Mouse (Mus musculus) midbrain, embryonic 14.5 days (tissue): Measurements from ENCODE around the gene Arf1. TPM values are rescaled to one million over a fixed set of nuclear protein-coding genes. Genes with fewer than 3 reads are reported as not detected.

Source experiments
- ATAC-seq: fragments of 200-750 bp; cut with Nextera tagmentation; 2 replicates; pipeline ENCODE4 v1.8.0; 2017; ENCODE audit warnings: moderate number of reproducible peaks, moderate library complexity; ENCODE audit not compliant: low FRiP score, low TSS enrichment
- DNase-seq: peaks from one replicate; pipeline ENCODE4 v3.0.0-alpha.2; 2015
- H3K27ac ChIP-seq: fragments of 300-500 bp; sonication (generic); replicated peaks from 2 replicates; pipeline ENCODE4 v1.5.1; 2014; ENCODE audit warnings: mild to moderate bottlenecking, low read depth, low read length, moderate library complexity
- H3K27me3 ChIP-seq: fragments of 300-500 bp; sonication (generic); 2 replicates; pipeline ENCODE4 v1.6.1; 2014; ENCODE audit warnings: low read length, control low read depth, mixed read lengths; ENCODE audit not compliant: control insufficient read depth, insufficient read depth
- H3K36me3 ChIP-seq: fragments of 300-500 bp; sonication (generic); 2 replicates; pipeline ENCODE4 v1.6.1; 2014; ENCODE audit warnings: low read length, control low read depth; ENCODE audit not compliant: control insufficient read depth, insufficient read depth
- H3K4me1 ChIP-seq: fragments of 300-500 bp; sonication (generic); 2 replicates; pipeline ENCODE4 v1.6.1; 2014; ENCODE audit warnings: mild to moderate bottlenecking, antibody characterized with exemption, low read length, control low read depth; ENCODE audit not compliant: control insufficient read depth, insufficient read depth
- H3K4me2 ChIP-seq: fragments of 300-500 bp; sonication (generic); 2 replicates; pipeline ENCODE4 v1.6.1; 2014; ENCODE audit warnings: mild to moderate bottlenecking, low read length, moderate library complexity
- H3K4me3 ChIP-seq: fragments of 300-500 bp; sonication (generic); replicated peaks from 2 replicates; pipeline ENCODE4 v1.5.1; 2014; ENCODE audit warnings: low read depth, low read length
- H3K9ac ChIP-seq: fragments of 300-500 bp; sonication (generic); replicated peaks from 2 replicates; pipeline ENCODE4 v1.6.1; 2014; ENCODE audit warnings: mild to moderate bottlenecking, low read length, moderate library complexity
- H3K9me3 ChIP-seq: fragments of 300-500 bp; sonication (generic); 2 replicates; pipeline ENCODE4 v1.6.1; 2016; ENCODE audit warnings: low read length, control low read depth, mixed read lengths; ENCODE audit not compliant: control insufficient read depth
- WGBS: fragments of 180-500 bp; shearing (Covaris S2); extraction: QIAGEN DNeasy Blood & Tissue Kit; methylation state at CpG from one replicate; pipeline ENCODE4 v1.1.7; 2014; 5-methylcytosine and 5-hydroxymethylcytosine counted together
- polyA plus RNA-seq: library from polyadenylated mRNA; unstranded; fragments of >200 nt; fragmentation: Nextera tagmentation; extraction: Ambion mirVana; gene quantifications from 2 replicates; pipeline ENCODE4 v1.2.1, GENCODE M21; 2014

Gene Arf1
- 594 and 613 TPM in 2 replicates for polyA plus RNA-seq

GRCm38 (mm10) chr11:59228122-59228953 lies at the start of gene Arf1:
Gene Arf1, minus strand, starts transcription at chr11:59228270.
- peak; percentile 95 for ATAC-seq

GRCm38 (mm10) chr11:59276877-59277276 lies 48.8 kb upstream of the Arf1 start:
- ATAC-seq (no peak), DNase-seq (no peak)
- no peak overlapping the region for H3K4me3 ChIP-seq
- no peak overlapping the region for H3K9ac ChIP-seq
- no peak overlapping the region for H3K27ac ChIP-seq
- no peaks in the 10 kb centered on the region for H3K9me3 ChIP-seq
- no peak overlapping the region for H3K4me2 ChIP-seq
- 44% methylated on average over 2 of the region's 2 CpGs for WGBS
- no peaks in the 10 kb centered on the region for H3K4me1 ChIP-seq
- no peaks in the 10 kb centered on the region for H3K36me3 ChIP-seq
- no peaks in the 10 kb centered on the region for H3K27me3 ChIP-seq

More at GRCm38 (mm10) chr11:59228122-59228953, at the start of gene Arf1:
- peak; percentile 99 for DNase-seq
- no peaks in the 10 kb centered on the region for H3K27me3 ChIP-seq
- no peaks in the 10 kb centered on the region for H3K9me3 ChIP-seq
- H3K27ac ChIP-seq: peak within 1 kb of the TSS; percentile 92
- H3K4me3 ChIP-seq: peak within 1 kb of the TSS; percentile 73
- 5% methylated on average over 59 of the region's 59 CpGs for WGBS
- peak within 1 kb of the TSS; percentile 96 for H3K4me2 ChIP-seq
- H3K36me3 ChIP-seq: 0 out of 2 replicates have a peak, but pooled peaks cover 6% of the 10 kb centered on the region
- H3K9ac ChIP-seq: peak within 1 kb of the TSS; percentile 76
- H3K4me1 ChIP-seq: peaks cover 27% of the 10 kb centered on the region

- Histone ChIP-seq H3K4me1 (no peaks in the 10 kb centered on the region), H3K9ac (no peak overlapping the region), H3K4me3 (no peak overlapping the region), H3K36me3 (no peaks in the 10 kb centered on the region), H3K27ac (no peak overlapping the region), H3K9me3 (no peaks in the 10 kb centered on the region), H3K4me2 (no peak overlapping the region), H3K27me3 (no peaks in the 10 kb centered on the region)
- DNase-seq (no peak), ATAC-seq (no peak)
- WGBS: 74% methylated on average over 3 of the region's 3 CpGs
Measured at GRCm38 (mm10) chr11:59274184-59274583, 46.1 kb upstream of the Arf1 start.

- Histone ChIP-seq H3K36me3 (no peaks in the 10 kb centered on the region), H3K27ac (no peak overlapping the region), H3K27me3 (peaks cover 31% of the 10 kb centered on the region), H3K4me2 (no peak overlapping the region), H3K9me3 (no peaks in the 10 kb centered on the region), H3K9ac (no peak overlapping the region), H3K4me1 (peaks cover 7% of the 10 kb centered on the region), H3K4me3 (no peak overlapping the region)
- 21% methylated on average over 6 of the region's 6 CpGs for WGBS
- ATAC-seq: no peak
- no peak for DNase-seq
Measured at GRCm38 (mm10) chr11:59266727-59267126, 38.7 kb upstream of the Arf1 start.

- DNase-seq (peak; percentile 3), ATAC-seq (no peak)
- Histone ChIP-seq H3K4me3 (no peak overlapping the region), H3K4me1 (peaks cover 7% of the 10 kb centered on the region), H3K36me3 (no peaks in the 10 kb centered on the region), H3K27ac (no peak overlapping the region), H3K4me2 (no peak overlapping the region), H3K9ac (no peak overlapping the region), H3K27me3 (peaks cover 45% of the 10 kb centered on the region), H3K9me3 (no peaks in the 10 kb centered on the region)
- WGBS: 40% methylated on average over 8 of the region's 8 CpGs
Measured at GRCm38 (mm10) chr11:59265154-59265813, 37.2 kb upstream of the Arf1 start.

GRCm38 (mm10) chr11:59264593-59264992 lies 36.5 kb upstream of the Arf1 start:
- H3K9me3 ChIP-seq: no peaks in the 10 kb centered on the region
- H3K27ac ChIP-seq: peak overlapping the region; percentile 57; the same call in 1 of the 2 replicates
- 2% methylated on average over 8 of the region's 8 CpGs for WGBS
- H3K9ac ChIP-seq: peak overlapping the region; percentile 73
- peak overlapping the region; percentile 76 for H3K4me2 ChIP-seq
- H3K27me3 ChIP-seq: peaks cover 46% of the 10 kb centered on the region
- no peak for DNase-seq
- no peaks in the 10 kb centered on the region for H3K36me3 ChIP-seq
- peaks cover 7% of the 10 kb centered on the region for H3K4me1 ChIP-seq
- no peak for ATAC-seq
- peak overlapping the region; percentile 49 for H3K4me3 ChIP-seq

GRCm38 (mm10) chr11:59263870-59264563 lies 35.9 kb upstream of the Arf1 start:
- 0% methylated on average over 56 of the region's 56 CpGs for WGBS
- peaks cover 46% of the 10 kb centered on the region for H3K27me3 ChIP-seq
- peak overlapping the region; percentile 76 for H3K4me2 ChIP-seq
- no peaks in the 10 kb centered on the region for H3K9me3 ChIP-seq
- H3K4me3 ChIP-seq: peak overlapping the region; percentile 49
- no peaks in the 10 kb centered on the region for H3K36me3 ChIP-seq
- peak overlapping the region; percentile 57 for H3K27ac ChIP-seq
- peak overlapping the region; percentile 73 for H3K9ac ChIP-seq
- peak; percentile 87 for ATAC-seq
- peak; percentile 87 for DNase-seq
- H3K4me1 ChIP-seq: peaks cover 7% of the 10 kb centered on the region

GRCm38 (mm10) chr11:59262308-59262707 lies 34.2 kb upstream of the Arf1 start:
- no peak for ATAC-seq
- no peak overlapping the region for H3K4me2 ChIP-seq

More at GRCm38 (mm10) chr11:59262308-59262707, 34.2 kb upstream of the Arf1 start:
- no peak overlapping the region for H3K4me3 ChIP-seq
- no peaks in the 10 kb centered on the region for H3K9me3 ChIP-seq
- peaks cover 7% of the 10 kb centered on the region for H3K4me1 ChIP-seq
- no peak overlapping the region for H3K27ac ChIP-seq
- H3K9ac ChIP-seq: no peak overlapping the region
- no peak for DNase-seq
- peaks cover 42% of the 10 kb centered on the region for H3K27me3 ChIP-seq
- no peaks in the 10 kb centered on the region for H3K36me3 ChIP-seq
